Mouse (Mus musculus) liver, adult (tissue): ENCODE data around the gene Dbn1.

Source experiments
- GATA4 ChIP-seq: IDR thresholded peaks from 2 replicates; pipeline ENCODE4 v1.6.1; 2014; ENCODE audit warnings: mild to moderate bottlenecking, low read length; ENCODE audit not compliant: insufficient replicate concordance

Gene Dbn1

DNA sequence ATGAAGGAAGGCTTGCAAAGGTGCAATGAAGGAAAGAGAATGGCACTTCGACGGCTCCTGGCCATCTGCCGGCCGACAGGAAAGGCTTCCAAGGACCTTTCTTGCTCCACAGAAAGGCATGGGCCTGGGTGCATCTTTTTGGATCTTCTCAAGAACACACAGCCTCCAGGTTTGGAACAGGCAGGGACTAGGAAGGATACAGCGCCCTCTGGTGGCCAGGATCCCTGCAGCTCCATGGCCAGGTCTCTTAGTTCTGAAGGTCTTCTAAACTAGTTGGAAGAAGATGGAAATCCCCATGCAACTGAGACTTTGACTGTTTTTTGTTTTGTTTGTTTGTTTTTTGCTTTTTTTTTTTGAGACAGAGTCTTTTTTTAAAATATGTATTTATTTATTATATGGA is 29.0 kb upstream of the Dbn1 start:
- TF ChIP-seq GATA4, result no peak

DNA sequence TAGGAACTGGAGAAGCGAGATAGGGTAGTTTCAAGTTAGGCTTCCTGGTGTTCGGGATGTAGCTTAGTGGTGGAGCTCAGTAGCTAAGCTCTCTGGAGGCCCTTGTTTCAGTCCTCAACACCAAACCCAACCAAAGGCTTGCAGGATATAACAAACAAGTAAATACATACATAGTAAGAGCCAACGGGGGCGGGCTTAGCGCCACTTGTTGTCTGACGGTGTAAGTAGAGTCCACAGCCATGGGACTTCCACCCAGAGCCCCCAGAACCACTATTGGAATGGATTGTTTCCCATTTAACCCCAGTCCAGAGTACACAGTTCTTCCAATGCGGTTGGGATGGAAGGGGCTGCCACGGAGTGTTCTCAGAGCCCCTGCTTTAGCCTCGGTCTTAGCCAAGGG is 25.9 kb upstream of the Dbn1 start:
- no peak for TF ChIP-seq GATA4

DNA sequence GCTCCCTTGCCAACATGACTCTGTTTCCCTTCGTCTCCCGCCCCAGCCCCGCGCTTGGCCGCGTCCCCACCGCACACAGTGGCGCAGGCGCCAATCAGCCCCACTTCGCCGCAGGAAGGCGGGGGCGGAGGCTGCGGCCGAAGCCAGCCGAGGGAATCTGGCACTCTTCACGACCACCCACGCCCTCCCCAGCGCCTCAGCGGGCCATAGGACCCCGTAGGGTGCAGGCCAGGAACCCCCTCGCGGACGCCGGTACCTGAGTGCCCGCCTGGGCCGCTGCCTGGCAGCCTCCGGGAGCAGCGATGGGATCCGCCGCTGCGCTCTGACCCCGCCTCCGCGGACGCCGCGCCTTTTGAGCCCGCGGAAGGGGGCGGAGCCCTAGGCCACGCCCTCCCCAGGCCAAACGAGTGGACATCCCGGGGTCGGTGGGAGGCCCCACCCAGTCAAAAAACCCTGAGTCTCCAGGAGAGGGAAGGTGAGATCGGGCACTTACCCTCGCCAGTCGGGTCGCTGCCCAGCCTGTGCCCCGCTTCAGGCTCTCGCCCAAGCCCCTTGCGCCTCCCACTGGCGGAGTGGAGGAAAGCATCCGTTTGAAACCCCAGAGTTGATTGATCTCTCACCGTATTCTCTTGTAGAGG is 25.3 kb upstream of the Dbn1 start, which contains the start of gene Pdlim7:
Gene Pdlim7 (minus strand): TSS at position 566 of the 638 bp plus-strand sequence.
- no peak; the same call in 1 of the 2 replicates for TF ChIP-seq GATA4

DNA sequence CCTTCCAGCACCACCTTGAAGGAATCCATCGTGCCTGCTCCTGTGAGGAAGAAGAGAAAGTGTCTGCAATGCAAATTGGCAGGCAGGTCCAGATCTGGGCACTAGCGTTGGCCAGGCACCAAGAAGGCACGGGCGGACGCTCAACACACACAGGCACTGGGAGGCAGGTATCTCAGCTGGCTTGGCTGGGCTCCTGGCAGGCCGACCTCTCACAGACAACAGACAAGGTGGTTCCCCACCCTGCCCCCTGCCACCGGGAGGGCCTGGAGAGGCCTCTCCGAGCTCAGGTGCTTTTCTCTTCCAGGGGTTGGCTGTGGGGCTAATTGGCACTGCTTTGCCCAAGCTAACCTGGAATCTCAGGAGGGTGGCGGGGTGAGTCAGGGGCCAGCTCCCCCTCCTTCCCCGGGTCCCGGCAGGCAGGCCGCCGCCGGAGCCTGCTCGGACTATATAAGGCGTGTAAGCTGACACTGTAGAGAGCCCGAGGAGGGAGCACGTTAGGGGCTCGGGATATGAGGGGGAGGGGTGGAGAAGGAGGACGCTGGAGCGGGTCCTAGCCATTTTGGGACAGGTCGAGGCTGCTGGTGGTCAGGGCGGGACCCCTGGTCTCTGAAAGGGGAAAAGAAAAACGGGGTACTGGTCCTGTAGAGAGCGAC is 24.6 kb upstream of the Dbn1 start:
- TF ChIP-seq GATA4, result no peak

DNA sequence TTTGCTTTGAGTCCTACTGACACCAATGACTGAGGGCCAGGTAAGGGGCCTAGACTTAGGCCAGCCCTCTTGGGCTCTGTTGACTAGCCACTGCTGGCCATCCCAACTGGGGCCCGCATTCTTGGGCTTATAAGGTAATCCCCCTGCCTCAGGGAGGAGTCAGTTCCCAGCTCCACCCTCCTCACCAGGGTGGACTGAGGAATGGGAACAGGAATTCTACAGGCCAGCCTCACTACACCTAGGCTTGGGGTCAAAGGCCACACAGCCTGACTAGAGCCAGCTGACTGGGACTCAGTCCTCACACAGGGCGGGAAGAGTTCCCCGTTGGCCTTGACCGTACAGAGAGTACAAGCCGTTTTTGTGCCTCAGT is 23.6 kb upstream of the Dbn1 start:
- TF ChIP-seq GATA4, result no peak

DNA sequence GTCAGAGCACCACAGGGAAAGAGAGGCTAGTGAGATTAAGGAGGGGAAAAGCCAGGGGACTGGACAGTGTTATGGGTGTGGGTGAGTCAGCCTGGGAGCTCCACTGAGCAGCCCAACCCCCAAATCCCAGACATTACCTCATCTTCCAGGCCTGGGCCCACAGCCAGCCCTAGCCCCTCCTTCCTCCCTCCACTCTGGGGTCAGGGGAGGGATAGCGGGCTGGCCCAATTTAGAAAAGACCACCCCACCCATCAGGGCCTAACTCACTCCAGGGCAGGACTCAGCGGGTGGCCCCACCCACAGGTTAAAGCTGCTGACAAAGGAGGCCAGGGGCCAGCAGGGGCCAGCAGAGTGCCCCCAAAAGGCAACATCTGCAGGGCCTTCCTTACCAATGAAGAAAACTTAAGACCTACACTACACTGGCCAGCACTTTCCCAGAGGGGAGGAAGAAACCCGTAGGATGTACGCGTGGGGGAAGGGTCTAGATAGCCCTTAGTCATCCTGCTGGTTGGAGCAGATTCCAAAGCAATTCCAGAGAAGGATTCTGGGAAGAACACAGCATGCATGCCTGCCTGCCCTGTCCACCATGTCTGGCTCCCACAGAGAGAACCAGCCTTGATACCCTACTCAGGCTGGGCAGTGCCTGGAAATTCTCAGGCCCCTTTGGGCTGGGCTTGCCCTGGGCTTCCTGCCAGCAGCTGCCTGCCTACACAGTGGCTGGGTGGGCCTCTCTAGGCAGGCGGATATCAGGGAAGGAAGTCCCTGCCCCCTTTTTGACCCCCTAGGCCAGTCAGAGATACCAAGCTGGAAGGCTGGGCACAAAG is 23.0 kb upstream of the Dbn1 start:
- peak; percentile 50; the same call in 1 of the 2 replicates for TF ChIP-seq GATA4

DNA sequence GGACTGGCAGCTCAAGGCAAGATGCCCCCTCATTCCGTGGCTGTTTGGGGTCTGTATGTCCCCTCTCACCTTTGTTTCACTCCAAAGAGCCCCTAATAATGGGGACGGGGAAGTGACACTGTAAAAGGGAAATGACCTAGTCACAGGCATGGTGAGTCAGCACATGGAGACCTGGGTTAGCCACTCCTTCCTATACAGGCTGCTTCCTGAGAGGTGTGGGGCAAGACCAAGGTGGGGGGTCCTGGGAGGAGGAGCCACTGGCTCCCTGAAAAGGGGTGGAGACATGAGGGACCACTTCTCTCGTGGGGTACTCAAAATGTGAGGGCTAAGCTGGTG is 22.4 kb upstream of the Dbn1 start:
- TF ChIP-seq GATA4, result no peak

DNA sequence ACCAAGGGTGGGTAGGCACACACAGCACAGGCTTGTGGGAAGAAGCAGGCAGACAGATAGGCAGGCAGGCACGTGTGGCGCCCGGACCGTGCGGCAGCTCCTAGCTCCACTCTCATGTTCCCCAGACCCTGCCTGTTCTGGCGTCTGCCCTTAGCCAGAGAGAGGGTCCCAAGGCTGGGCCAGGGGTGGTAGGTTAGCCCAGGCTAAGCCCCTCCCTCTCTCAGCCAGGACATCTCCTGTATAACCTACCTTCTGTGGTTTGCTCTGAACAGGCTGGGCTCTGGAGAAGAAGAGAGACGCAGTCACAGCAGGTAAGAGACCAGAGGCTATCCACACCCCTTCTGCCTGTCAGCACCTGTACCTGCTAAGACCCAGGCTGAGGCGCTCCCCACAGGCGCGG is 20.6 kb upstream of the Dbn1 start:
- TF ChIP-seq GATA4, result no peak

DNA sequence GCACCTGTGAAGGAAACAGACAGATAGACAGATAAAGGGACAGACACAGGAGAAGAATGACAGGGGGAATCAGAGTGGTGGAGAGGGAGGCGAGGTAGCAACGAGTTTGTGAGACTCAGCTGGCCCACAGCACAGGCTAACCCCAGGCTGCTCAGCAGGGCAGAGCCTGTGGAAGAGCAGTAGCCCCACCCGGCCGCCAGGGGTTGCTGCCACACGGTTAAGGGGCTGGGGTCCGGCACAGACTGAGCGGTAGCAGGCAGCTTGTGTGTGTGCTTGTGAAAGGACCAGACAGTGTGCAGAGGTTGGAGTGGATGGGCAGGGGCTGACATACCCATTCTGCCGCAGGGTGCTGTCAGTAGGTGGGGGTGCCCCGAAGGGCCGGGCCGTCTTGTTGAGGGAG is 20.0 kb upstream of the Dbn1 start:
- TF ChIP-seq GATA4, result no peak

DNA sequence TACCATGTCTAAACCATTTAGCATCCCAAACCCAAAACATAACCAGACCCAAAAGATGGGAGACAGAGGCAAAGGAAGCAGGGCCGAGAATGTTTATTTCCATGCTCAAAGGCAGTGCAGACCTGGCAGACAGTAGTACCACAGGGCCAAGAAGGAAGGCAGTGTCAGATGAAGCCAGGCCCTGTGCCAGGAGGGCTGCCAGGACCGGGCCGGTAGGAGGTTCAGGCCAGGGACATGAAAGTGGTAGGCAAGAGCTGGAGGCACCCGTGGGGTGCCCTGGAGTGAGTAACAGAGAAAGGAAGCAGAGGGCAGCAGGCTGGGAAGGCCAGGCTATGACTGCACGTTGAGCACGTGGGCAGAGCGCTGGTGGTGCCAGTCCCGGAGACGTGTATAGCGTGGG is 18.8 kb upstream of the Dbn1 start:
- TF ChIP-seq GATA4, result no peak

DNA sequence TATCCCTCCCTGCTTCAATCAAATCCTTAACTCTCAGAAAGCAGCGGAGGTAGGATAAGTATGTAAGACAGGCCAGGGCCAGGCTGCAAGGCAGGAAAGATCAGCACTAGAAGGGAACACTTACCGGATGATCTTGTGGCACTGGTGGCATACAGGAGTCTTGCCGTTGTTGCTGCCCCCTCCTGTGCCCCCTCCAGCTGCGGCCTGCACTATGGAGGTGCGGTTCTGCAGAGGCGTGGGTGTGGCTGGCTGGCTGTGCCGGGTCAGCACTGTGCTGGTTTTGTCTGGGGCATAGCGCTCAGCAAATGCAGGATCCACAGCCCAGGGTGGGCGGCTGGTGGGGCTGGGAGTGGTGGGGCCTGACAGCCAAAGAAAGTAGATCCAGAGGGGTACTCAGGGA is 17.9 kb upstream of the Dbn1 start:
- TF ChIP-seq GATA4, result no peak

DNA sequence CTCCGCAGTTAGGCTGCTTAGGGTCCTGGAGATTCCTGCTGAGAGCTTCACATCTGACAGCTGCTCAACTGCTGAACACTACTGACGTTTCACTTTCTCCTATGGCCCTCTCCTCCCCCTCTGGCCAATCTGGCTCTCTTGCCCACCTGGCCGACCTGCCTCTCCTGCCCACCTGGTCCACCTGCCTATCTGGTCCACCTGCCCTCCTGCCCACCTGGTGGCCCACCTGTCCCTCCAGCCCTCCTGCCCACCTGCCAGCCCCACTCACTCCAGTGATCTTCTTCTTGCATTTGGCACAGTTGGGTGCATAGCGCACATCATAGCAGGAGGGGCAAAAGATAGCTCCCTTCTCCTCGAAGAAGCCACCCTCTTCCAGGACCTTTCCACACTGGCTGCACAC is 16.5 kb upstream of the Dbn1 start:
- TF ChIP-seq GATA4, result no peak

DNA sequence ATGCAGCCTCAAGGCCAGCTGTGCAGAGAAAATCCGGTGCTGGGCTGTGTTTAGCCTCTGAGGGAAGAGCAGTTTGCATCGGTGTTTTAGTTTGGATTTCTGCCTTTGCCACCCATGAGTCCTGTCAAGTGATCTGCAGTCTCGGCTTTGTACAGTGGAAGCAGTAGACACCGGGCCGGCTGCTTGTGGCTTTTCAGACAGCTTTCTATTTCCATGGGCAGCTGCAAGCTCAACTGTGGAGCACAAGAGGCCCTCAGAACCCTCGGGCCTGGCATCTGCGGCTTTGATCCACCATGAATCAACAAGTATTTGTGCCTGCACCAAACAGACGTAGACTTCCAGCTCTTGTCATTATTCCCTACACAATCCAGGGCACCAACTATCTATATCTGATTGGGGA is 14.5 kb upstream of the Dbn1 start:
- TF ChIP-seq GATA4, result no peak

DNA sequence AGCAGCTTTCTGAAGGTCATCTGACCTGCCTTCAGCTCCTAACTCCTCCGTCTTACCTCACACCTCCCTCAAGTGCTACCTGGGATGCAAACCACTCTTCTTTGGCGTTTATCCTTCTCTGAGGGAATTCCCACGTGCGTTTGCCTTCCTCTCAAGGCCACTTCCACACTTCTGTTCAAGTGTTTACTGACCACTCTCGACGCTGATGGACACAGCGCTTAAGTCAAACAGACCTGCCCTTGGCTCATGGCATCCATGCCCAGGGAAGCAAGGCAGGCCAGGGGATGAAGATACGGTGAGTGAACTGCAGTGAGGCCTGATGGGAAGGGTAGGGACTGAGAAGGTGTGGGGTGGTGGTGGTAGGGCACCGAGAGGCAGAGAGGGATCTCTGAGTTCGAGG is 12.7 kb upstream of the Dbn1 start:
- TF ChIP-seq GATA4, result no peak

DNA sequence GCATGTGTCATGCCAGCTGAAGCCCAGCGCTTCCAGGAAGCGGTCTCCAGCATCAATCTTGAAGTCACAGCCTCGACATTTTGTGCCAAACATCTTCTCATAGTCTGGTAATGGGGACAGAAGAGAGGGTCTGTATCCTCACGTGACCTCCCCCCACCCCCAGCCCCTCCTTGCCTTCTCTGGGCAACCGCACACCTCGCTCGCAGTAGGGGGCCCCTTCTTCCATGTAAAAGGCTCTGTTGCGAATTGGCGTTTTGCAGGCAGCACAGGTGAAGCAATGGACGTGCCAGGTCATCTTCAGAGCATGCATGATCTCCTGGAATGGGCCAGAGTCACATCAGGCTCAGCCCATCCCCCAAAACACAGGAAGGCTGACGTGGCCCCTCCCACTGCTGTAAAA is 11.0 kb upstream of the Dbn1 start:
- no peak for TF ChIP-seq GATA4

DNA sequence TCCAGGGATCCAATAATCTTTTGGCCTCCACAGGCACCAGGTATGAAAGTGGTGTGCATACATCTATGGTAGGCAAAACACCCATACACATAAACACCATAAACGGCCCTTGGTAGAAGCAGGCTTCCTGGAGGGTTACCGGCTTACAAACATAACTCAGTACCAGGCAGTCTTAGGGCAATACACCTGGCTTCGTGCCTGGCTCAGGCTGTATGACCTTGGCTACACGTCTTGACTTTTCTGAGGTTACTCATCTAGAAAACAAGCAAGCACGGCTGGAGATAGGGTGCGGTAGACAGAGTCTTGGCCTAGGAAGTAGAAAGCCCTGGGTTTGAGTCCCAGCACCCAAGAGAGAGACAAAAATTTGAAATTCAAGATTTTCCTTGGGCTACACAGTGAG is 8.8 kb upstream of the Dbn1 start:
- no peak for TF ChIP-seq GATA4

DNA sequence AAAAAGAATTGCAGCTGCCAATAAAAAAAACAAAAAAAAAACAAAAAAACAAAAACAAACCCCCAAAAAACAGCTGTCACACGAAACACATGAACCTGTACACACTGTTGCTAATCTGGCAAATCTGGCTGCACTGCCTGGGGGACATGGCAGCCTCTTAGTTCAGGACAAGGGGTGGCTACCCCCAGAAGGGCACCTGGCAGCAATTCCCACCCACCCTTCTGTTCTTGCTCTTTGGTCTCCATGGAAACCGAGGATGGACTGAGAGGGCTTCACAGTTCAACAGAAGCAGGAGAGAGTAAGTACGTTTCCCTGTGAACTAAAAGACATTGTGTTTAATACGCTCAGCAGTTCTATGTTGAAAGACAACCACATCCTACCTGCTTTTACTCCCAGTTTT is 7.8 kb upstream of the Dbn1 start:
- no peak for TF ChIP-seq GATA4
